Mouse (Mus musculus) MEL-GATA-1-ER (cell line): ENCODE results near the gene Skint6.
"Not testable (repeated sequence)": the region's sequence is repeated elsewhere in the genome, so short reads cannot be mapped to it uniquely, and the experiment has no call there.

Experiments used
- DNase-seq: peaks from one replicate; pipeline ENCODE4 v3.0.0-alpha.2; 2012; ENCODE audit warnings: low read depth; ENCODE audit errors: extremely low read depth

The Skint6 gene

DNA sequence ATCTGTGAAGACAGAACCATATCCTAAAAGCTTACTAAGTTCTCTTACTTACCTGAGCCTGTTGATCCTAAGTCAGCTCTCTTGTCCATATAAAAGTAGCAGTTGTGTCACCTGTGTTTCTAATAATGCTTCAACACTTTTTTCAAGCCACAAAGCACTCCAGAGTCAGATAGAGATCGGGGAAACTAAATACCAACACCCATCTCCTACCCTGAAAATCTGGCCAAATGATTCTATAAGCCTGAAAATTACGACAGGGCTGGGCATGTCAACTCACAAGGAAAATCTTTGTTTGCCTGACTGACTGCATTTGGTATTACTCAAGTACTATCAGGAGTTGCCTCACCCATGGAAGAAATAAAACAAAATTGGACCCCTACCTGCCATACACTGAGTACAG, at the start of gene Skint6:
TSS of gene Skint6 (minus strand) at position 101 of the 400 bp plus-strand sequence.
- no peak for DNase-seq

DNA sequence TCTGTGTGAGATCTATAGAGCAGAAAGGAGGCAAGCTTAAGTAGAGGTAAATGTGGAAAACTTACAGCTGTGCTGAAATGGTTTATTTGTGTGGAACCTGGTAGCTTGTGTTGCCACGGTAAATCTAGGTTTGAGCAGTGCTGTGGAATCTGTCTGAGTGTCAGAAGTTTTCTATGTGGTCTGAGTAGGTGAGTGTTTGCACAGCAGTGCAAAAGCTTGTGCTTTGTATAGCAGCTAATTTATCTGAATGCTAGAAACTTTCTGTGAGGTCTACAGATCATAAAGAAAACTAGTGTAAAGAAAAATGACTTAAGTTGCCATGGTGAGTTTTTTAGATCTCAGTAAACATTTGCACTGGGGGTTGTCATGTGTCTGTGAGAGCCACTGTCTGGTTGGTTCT, 34.1 kb upstream of the Skint6 start:
- no peak for DNase-seq

DNA sequence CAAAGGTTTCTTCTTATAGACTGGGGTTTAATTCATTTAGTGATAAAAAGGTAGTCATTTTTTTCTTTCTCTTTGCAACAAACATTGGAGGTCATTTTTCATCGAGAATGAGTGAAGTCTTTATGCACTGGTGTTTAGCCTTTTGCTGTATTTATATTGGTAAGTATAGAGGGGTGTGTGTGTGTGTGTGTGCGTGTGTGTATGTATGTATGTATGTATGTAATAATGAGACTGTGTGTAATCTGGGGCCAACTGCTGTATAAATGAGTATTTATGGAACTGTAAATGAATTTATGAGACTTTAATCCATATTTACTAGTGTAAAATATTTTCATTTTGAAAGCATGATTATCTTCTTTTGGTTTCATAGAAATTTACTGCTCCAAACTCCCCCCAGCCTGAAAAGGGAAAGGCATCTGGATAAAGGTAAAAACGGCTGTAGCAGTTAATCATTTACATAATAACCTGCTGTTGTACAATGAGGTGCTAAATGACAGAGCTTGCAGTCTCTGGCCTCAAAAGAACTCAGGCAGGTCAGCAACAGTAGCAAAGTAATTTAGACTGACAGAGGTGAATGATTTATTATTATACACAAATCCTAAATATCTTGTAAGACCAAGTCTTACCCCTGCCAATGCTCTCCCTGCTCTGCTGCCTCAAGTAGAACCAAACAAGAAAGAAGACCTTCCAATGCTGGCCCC, 15.2 kb upstream of the Skint6 start:
- no peak for DNase-seq

DNA sequence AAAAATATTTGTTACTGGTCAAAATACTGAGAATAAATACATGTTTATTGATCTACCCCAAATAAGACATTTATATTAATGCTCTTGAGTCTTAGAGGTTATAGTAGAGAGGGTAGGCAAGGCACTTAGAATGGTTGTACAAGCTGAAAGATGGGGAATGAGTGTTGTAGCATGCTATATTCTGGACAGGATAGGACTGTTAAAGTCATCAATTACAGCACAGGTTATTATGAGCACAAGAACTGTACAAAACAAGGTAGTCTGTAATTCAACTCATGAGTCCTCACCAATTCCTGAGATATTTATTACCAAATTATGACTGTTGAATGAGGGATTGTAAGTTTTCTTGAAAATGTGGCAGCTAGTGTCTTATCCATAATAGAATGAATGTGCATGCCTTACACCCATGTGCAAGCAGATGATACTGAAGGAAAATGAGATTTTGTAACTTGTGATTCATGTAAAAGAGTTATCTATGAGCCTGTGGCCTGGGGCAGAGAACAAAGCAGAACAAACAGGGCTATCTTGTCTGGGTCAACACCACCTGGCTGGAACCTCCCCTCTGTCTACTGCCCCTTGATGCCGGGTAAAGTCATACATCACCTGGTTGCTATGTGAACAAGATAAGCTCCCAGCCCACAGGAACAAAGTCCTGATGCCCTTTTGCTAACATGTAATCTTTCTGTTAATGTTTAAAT, 23.3 kb downstream of the Skint6 start:
- no peak for DNase-seq

DNA sequence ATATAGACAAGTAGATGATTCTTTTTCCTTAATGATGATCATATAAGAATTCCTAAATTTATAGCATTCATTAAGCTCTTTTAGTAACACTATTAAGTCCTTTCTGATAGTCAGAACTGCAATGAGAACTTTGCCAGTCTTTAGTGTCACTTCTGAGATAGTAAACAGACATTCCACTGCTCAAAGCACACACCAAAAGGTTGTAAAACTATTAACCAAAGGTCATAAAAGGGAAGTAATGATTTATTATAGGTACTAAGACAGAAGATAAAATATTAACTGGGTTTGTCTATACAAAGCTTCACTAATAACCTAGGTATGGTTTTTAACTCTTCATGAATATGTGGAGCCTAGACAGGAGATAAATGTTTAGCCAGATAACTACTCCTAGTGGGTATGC, 41.0 kb downstream of the Skint6 start:
- no peak for DNase-seq

DNA sequence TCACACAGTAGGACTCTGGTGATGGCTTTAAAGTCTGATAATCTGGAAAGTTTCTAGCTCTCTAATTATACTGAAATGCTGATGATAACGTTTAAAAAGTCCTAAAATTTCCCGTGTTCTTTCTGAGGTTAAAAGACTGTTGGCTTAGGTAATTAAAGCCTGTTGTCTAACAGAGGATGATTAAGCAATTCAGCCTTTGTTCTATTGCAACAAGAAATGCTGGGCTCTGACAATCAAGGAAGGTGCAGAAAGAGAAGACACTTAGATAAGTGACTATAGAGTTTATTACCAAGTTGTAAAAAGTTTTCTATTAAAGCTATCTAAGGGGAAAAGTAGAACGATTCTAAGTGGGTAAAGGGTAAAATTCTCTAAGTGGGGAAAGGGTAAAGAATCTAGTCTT, 219.2 kb downstream of the Skint6 start:
- DNase-seq = no peak

DNA sequence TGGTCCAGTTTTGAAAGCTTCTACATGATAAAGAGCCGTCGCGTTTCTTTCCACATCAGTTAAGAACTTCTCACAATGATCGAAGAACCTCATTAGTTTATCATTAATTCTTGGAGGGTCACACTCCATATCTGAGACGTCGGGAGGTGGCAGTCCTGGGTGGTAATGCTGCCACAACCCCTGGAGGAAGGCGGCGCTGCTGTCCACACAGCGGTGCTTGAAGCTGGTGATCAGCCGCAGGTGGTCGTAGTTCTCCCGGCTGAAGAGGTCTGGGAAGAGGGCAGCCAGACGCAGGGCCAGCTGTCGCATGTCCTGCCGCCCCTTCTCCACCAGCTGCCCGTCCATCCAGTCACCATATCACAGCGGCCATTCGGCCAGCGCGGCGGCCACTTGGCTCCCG, 307.6 kb downstream of the Skint6 start:
- not testable (repeated sequence) for DNase-seq

DNA sequence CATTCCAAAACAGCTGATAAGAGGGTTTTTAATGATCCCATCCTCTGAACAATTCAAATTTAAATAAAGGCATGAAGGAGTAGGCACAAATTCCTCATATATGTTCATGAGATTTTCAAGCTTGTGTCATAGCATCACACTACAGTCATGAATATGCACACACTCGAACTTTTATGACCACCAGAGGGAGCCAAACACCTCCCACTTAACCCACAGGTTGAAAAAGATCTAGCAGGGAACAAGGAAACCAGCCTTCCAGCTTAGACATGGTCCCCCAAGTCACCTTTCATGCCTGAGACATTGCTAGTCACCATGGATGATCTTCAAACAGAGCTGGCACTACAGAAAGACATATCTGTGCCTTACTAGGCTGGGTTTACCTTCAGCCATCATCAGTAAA, 496.1 kb downstream of the Skint6 start:
- no peak for DNase-seq

DNA sequence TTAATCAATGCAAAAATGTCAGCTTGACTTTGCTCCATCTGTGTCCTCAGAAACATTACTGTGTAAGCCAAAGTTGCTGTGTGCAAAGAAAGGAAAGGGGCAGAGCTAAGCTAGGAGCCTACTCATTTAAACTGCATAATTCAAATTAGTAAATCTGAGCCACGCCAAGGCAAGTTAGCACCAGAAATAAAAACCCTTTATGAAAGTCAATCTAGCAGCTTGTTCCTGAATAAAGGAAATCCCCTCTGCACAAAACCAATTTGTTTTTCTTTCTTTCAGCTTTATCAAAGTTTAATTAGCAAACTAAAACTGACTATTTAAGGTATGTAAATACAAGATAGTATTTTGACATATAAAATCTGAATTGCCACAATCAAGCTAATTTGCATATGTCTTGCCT, 512.0 kb downstream of the Skint6 start, which contains the start of gene Skint10:
TSS of gene Skint10 (minus strand) at position 101 of the 400 bp plus-strand sequence.
- DNase-seq = no peak
